Mouse (Mus musculus): ENCODE results near the gene Naa80. TPM values are rescaled to one million over a fixed set of nuclear protein-coding genes. Genes with fewer than 3 reads are reported as not detected.
"Not testable (repeated sequence)": the region's sequence is repeated elsewhere in the genome, so short reads cannot be mapped to it uniquely, and the experiment has no call there.

Naa80 gene
- polyA plus RNA-seq, 1 experiment from 2014 or later = 12.3 TPM

- 1% methylated on average over 63 of the region's 63 CpGs for WGBS (ENCODE audit: insufficient replicate concordance)
Observed at GRCm38 (mm10) chr9:107551117-107551889, 27.4 kb upstream of the Naa80 start, which contains the start of gene Rassf1. Rassf1 (plus strand) TSS chr9:107551555.

GRCm38 (mm10) chr9:107551890-107552355, 26.8 kb upstream of the Naa80 start:
- peak overlapping the region; percentile 57 for H3K4me3 ChIP-seq (replicated peaks)
- 32% methylated on average over 8 of the region's 8 CpGs for WGBS (ENCODE audit: insufficient replicate concordance)
- 0 out of 2 replicates have a peak overlapping the region, but pooled peaks have one; percentile 43 for H3K27ac ChIP-seq (replicated peaks)
- H3K9me3 ChIP-seq (replicated peaks) = no peaks in the 10 kb centered on the region
- H3K9ac ChIP-seq = peak overlapping the region; percentile 64
- no peaks in the 10 kb centered on the region for H3K36me3 ChIP-seq (replicated peaks)
- H3K4me1 ChIP-seq (replicated peaks) = peaks cover 70% of the 10 kb centered on the region
- ATAC-seq (ENCODE audit: insufficient read depth) = no peak
- H3K4me2 ChIP-seq = peak overlapping the region; percentile 94
- H3K27me3 ChIP-seq = peaks cover 50% of the 10 kb centered on the region

More at GRCm38 (mm10) chr9:107551117-107551889, 27.4 kb upstream of the Naa80 start, which contains the start of gene Rassf1:
- Histone ChIP-seq H3K4me1 (replicated peaks) (peaks cover 70% of the 10 kb centered on the region), H3K27me3 (peaks cover 50% of the 10 kb centered on the region), H3K9ac (peak within 1 kb of the TSS; percentile 64), H3K4me3 (replicated peaks) (peak within 1 kb of the TSS; percentile 57), H3K9me3 (replicated peaks) (no peaks in the 10 kb centered on the region), H3K27ac (replicated peaks) (0 out of 2 replicates have a peak within 1 kb of the TSS, but pooled peaks have one; percentile 43), H3K4me2 (peak within 1 kb of the TSS; percentile 94), H3K36me3 (replicated peaks) (no peaks in the 10 kb centered on the region)
- peak; percentile 24 for ATAC-seq (ENCODE audit: insufficient read depth)

- peak overlapping the region; percentile 97 for H3K4me2 ChIP-seq
- H3K36me3 ChIP-seq (replicated peaks) = peaks cover 8% of the 10 kb centered on the region
- H3K4me3 ChIP-seq (replicated peaks) = peak overlapping the region; percentile 83
- no peak for ATAC-seq (ENCODE audit: insufficient read depth)
- H3K27me3 ChIP-seq = peaks cover 50% of the 10 kb centered on the region
- H3K27ac ChIP-seq (replicated peaks) = no peak overlapping the region
- 55% methylated on average over 5 of the region's 5 CpGs for WGBS (ENCODE audit: insufficient replicate concordance)
- H3K4me1 ChIP-seq (replicated peaks) = peaks cover 69% of the 10 kb centered on the region
- H3K9ac ChIP-seq = peak overlapping the region; percentile 94
- H3K9me3 ChIP-seq (replicated peaks) = no peaks in the 10 kb centered on the region
Observed at GRCm38 (mm10) chr9:107552690-107553393, 25.8 kb upstream of the Naa80 start.

GRCm38 (mm10) chr9:107553541-107554318, 25.0 kb upstream of the Naa80 start:
- Histone ChIP-seq H3K4me3 (replicated peaks) (peak overlapping the region; percentile 83), H3K36me3 (replicated peaks) (peaks cover 17% of the 10 kb centered on the region), H3K27ac (replicated peaks) (peak overlapping the region; percentile 95), H3K4me2 (peak overlapping the region; percentile 97), H3K9me3 (replicated peaks) (no peaks in the 10 kb centered on the region), H3K4me1 (replicated peaks) (peaks cover 66% of the 10 kb centered on the region), H3K9ac (peak overlapping the region; percentile 94), H3K27me3 (peaks cover 44% of the 10 kb centered on the region)
- ATAC-seq (ENCODE audit: insufficient read depth) = peak; percentile 37
- 4% methylated on average over 37 of the region's 37 CpGs for WGBS (ENCODE audit: insufficient replicate concordance)

- Histone ChIP-seq H3K36me3 (replicated peaks) (peaks cover 24% of the 10 kb centered on the region), H3K9ac (peak overlapping the region; percentile 94), H3K4me1 (replicated peaks) (peaks cover 66% of the 10 kb centered on the region), H3K4me2 (peak overlapping the region; percentile 97), H3K27me3 (peaks cover 38% of the 10 kb centered on the region), H3K27ac (replicated peaks) (peak overlapping the region; percentile 95), H3K9me3 (replicated peaks) (no peaks in the 10 kb centered on the region), H3K4me3 (replicated peaks) (peak overlapping the region; percentile 83)
- peak; percentile 89 for ATAC-seq (ENCODE audit: insufficient read depth)
- under 1% methylated on average over 53 of the region's 53 CpGs for WGBS (ENCODE audit: insufficient replicate concordance)
Observed at GRCm38 (mm10) chr9:107554319-107554825, 24.3 kb upstream of the Naa80 start.

- Histone ChIP-seq H3K27me3 (peaks cover 31% of the 10 kb centered on the region), H3K4me1 (replicated peaks) (peaks cover 66% of the 10 kb centered on the region), H3K4me2 (peak overlapping the region; percentile 97), H3K36me3 (replicated peaks) (peaks cover 30% of the 10 kb centered on the region), H3K9me3 (replicated peaks) (no peaks in the 10 kb centered on the region), H3K4me3 (replicated peaks) (peak overlapping the region; percentile 83), H3K27ac (replicated peaks) (peak overlapping the region; percentile 95), H3K9ac (peak overlapping the region; percentile 94)
- ATAC-seq (ENCODE audit: insufficient read depth) = peak; percentile 12
- 0% methylated on average over 23 of the region's 23 CpGs for WGBS (ENCODE audit: insufficient replicate concordance)
Observed at GRCm38 (mm10) chr9:107555031-107555457, 23.6 kb upstream of the Naa80 start.

GRCm38 (mm10) chr9:107555701-107556100, 23.0 kb upstream of the Naa80 start:
- Histone ChIP-seq H3K4me2 (peak overlapping the region; percentile 97), H3K4me1 (replicated peaks) (peaks cover 61% of the 10 kb centered on the region)
- no peak for ATAC-seq (ENCODE audit: insufficient read depth)

GRCm38 (mm10) chr9:107556346-107556745, 22.3 kb upstream of the Naa80 start:
- H3K27me3 ChIP-seq = peaks cover 18% of the 10 kb centered on the region
- 40% methylated on average over 3 of the region's 3 CpGs for WGBS (ENCODE audit: insufficient replicate concordance)
- H3K27ac ChIP-seq (replicated peaks) = peak overlapping the region; percentile 95
- ATAC-seq (ENCODE audit: insufficient read depth) = no peak
- peaks cover 57% of the 10 kb centered on the region for H3K4me1 ChIP-seq (replicated peaks)
- peaks cover 43% of the 10 kb centered on the region for H3K36me3 ChIP-seq (replicated peaks)
- peak overlapping the region; percentile 97 for H3K4me2 ChIP-seq
- H3K4me3 ChIP-seq (replicated peaks) = peak overlapping the region; percentile 83
- H3K9me3 ChIP-seq (replicated peaks) = no peaks in the 10 kb centered on the region
- peak overlapping the region; percentile 42 for H3K9ac ChIP-seq

More at GRCm38 (mm10) chr9:107555701-107556100, 23.0 kb upstream of the Naa80 start:
- peak overlapping the region; percentile 94 for H3K9ac ChIP-seq
- no peaks in the 10 kb centered on the region for H3K9me3 ChIP-seq (replicated peaks)
- WGBS (ENCODE audit: insufficient replicate concordance) = 35% methylated on average over 2 of the region's 2 CpGs
- peak overlapping the region; percentile 95 for H3K27ac ChIP-seq (replicated peaks)
- peaks cover 24% of the 10 kb centered on the region for H3K27me3 ChIP-seq
- peak overlapping the region; percentile 83 for H3K4me3 ChIP-seq (replicated peaks)
- H3K36me3 ChIP-seq (replicated peaks) = peaks cover 37% of the 10 kb centered on the region

- ATAC-seq (ENCODE audit: insufficient read depth) = peak; percentile 94
Observed at GRCm38 (mm10) chr9:107563029-107563581, 15.6 kb upstream of the Naa80 start, which contains the start of gene Tusc2. Tusc2 (plus strand) TSS chr9:107563255.

GRCm38 (mm10) chr9:107565556-107565955, 13.1 kb upstream of the Naa80 start:
- not testable (repeated sequence) for ATAC-seq (ENCODE audit: insufficient read depth); H3K9ac ChIP-seq; H3K27me3 ChIP-seq; H3K4me3 ChIP-seq (replicated peaks); H3K9me3 ChIP-seq (replicated peaks)
- 41% methylated on average over 5 of the region's 5 CpGs for WGBS (ENCODE audit: insufficient replicate concordance)
- peaks cover 81% of the 10 kb centered on the region for H3K4me1 ChIP-seq (replicated peaks)
- H3K36me3 ChIP-seq (replicated peaks) = peaks cover 38% of the 10 kb centered on the region
- H3K27ac ChIP-seq (replicated peaks) = peak overlapping the region; percentile 96
- 0 out of 2 replicates have a peak overlapping the region, but pooled peaks have one; percentile 89 for H3K4me2 ChIP-seq

More at GRCm38 (mm10) chr9:107563029-107563581, 15.6 kb upstream of the Naa80 start, which contains the start of gene Tusc2:
- WGBS (ENCODE audit: insufficient replicate concordance) = 0% methylated on average over 46 of the region's 46 CpGs
- H3K4me1 ChIP-seq (replicated peaks) = peaks cover 64% of the 10 kb centered on the region
- H3K27me3 ChIP-seq = no peaks in the 10 kb centered on the region
- peak within 1 kb of the TSS; percentile 89 for H3K9ac ChIP-seq
- peaks cover 62% of the 10 kb centered on the region for H3K36me3 ChIP-seq (replicated peaks)
- H3K9me3 ChIP-seq (replicated peaks) = no peaks in the 10 kb centered on the region
- H3K27ac ChIP-seq (replicated peaks) = peak within 1 kb of the TSS; percentile 90
- H3K4me3 ChIP-seq (replicated peaks) = peak within 1 kb of the TSS; percentile 83
- peak within 1 kb of the TSS; percentile 83 for H3K4me2 ChIP-seq

All from liver, embryonic 15.5 days (tissue).